Mouse (Mus musculus) MEL (cell line): ENCODE measurements around the gene Dpysl5. TPM values are rescaled to one million over a fixed set of nuclear protein-coding genes. Genes with fewer than 3 reads are reported as not detected.

Experiments
- DNase-seq: peaks from one replicate; pipeline ENCODE4 v3.0.0; 2011; ENCODE audit warnings: low read depth, low spot score
- H3K27ac ChIP-seq: 2 replicates; pipeline ENCODE4 v1.5.1; 2012; ENCODE audit warnings: low read depth, mild to moderate bottlenecking, control low read depth, low read length, moderate library complexity; ENCODE audit not compliant: control insufficient read depth
- H3K27me3 ChIP-seq, 2 experiments: fragments of 150-350 bp in 1 of 2; sonication (generic) in 1 of 2; 2 replicates each; pipeline ENCODE4 v1.6.1; 2012; ENCODE audit warnings: low read length in 2 of 2, mild to moderate bottlenecking in 2 of 2, improper control_type of control experiment in 1 of 2, moderate library complexity in 1 of 2; ENCODE audit not compliant: insufficient read depth in 2 of 2, control insufficient read depth in 1 of 2
- H3K36me3 ChIP-seq, 2 experiments: 2 replicates each; pipeline ENCODE4 v1.6.1; 2012 to 2014; ENCODE audit warnings: low read length in 2 of 2, improper control_type of control experiment in 1 of 2, inconsistent platforms in 1 of 2, mild to moderate bottlenecking in 1 of 2; ENCODE audit not compliant: insufficient read depth in 2 of 2, control insufficient read depth in 1 of 2
- H3K4me1 ChIP-seq, 2 experiments: fragments of 150-350 bp in 1 of 2; sonication (generic) in 1 of 2; 2 replicates each; pipeline ENCODE4 v1.6.1; 2012; ENCODE audit warnings: low read length in 2 of 2, improper control_type of control experiment in 1 of 2, mild to moderate bottlenecking in 1 of 2; ENCODE audit not compliant: insufficient read depth in 2 of 2, control insufficient read depth in 1 of 2
- H3K4me3 ChIP-seq, 2 experiments: fragments of 150-350 bp in 1 of 2; sonication (generic) in 1 of 2; 2 replicates each; pipeline ENCODE4 v1.5.1; 2012; ENCODE audit warnings: low read depth in 2 of 2, low read length in 2 of 2, mild to moderate bottlenecking in 2 of 2, moderate library complexity in 2 of 2, control low read depth in 1 of 2, improper control_type of control experiment in 1 of 2; ENCODE audit not compliant: control insufficient read depth in 1 of 2, insufficient read depth in 1 of 2
- H3K79me2 ChIP-seq: 2 replicates; pipeline ENCODE4 v1.6.1; 2012; ENCODE audit warnings: mild to moderate bottlenecking, low read length, moderate library complexity; ENCODE audit not compliant: control insufficient read depth, poor library complexity, insufficient read depth
- H3K9ac ChIP-seq: 2 replicates; pipeline ENCODE4 v1.6.1; 2012; ENCODE audit warnings: low read depth, mild to moderate bottlenecking, control low read depth, low read length, moderate library complexity; ENCODE audit not compliant: control insufficient read depth, poor library complexity, severe bottlenecking
- H3K9me3 ChIP-seq: fragments of 150-350 bp; sonication (generic); replicated peaks from 2 replicates; pipeline ENCODE4 v1.6.1; 2012; ENCODE audit warnings: mild to moderate bottlenecking, low read length, improper control_type of control experiment, moderate library complexity; ENCODE audit not compliant: insufficient read depth
- BHLHE40 ChIP-seq: IDR thresholded peaks from 2 replicates; pipeline ENCODE4 v1.6.1; 2012; ENCODE audit warnings: low read depth, mild to moderate bottlenecking, inconsistent platforms, low read length, improper control_type of control experiment, borderline replicate concordance
- CHD1 ChIP-seq: IDR thresholded peaks from 2 replicates; pipeline ENCODE4 v1.6.1; 2012; ENCODE audit warnings: low read depth, mild to moderate bottlenecking, inconsistent platforms, low read length, improper control_type of control experiment
- CTCF ChIP-seq, 3 experiments: IDR thresholded peaks in 2 of 3; conservative IDR thresholded peaks in 1 of 3; 2 replicates each; pipeline ENCODE4 v1.5.1; 2011 to 2012; ENCODE audit warnings: low read length in 3 of 3, low read depth in 2 of 3, mild to moderate bottlenecking in 2 of 3, improper control_type of control experiment in 1 of 3, inconsistent platforms in 1 of 3, mixed read lengths in 1 of 3, moderate library complexity in 1 of 3; ENCODE audit not compliant: control insufficient read depth in 1 of 3, insufficient read depth in 1 of 3, poor library complexity in 1 of 3, severe bottlenecking in 1 of 3
- EP300 ChIP-seq, 2 experiments: IDR thresholded peaks; 2 replicates each; pipeline ENCODE4 v1.6.1; 2011; ENCODE audit warnings: improper control_type of control experiment in 2 of 2, low read length in 2 of 2, low read depth in 1 of 2, mild to moderate bottlenecking in 1 of 2
- GABPA ChIP-seq: IDR thresholded peaks from 2 replicates; pipeline ENCODE4 v1.6.1; 2012; ENCODE audit warnings: low read depth, mild to moderate bottlenecking, inconsistent platforms, low read length, improper control_type of control experiment, moderate library complexity
- GATA1 ChIP-seq: IDR thresholded peaks from 2 replicates; pipeline ENCODE4 v1.6.1; 2011; ENCODE audit warnings: low read depth, low read length, improper control_type of control experiment
- KAT2A ChIP-seq: conservative IDR thresholded peaks from 2 replicates; pipeline ENCODE4 v1.6.1; 2012; ENCODE audit warnings: low read depth, low read length, improper control_type of control experiment, inconsistent platforms
- MAFK ChIP-seq: IDR thresholded peaks from 2 replicates; pipeline ENCODE4 v1.6.1; 2011; ENCODE audit warnings: low read depth, mild to moderate bottlenecking, low read length, improper control_type of control experiment, borderline replicate concordance
- MAX ChIP-seq: IDR thresholded peaks from 2 replicates; pipeline ENCODE4 v1.6.1; 2011; ENCODE audit warnings: low read length, improper control_type of control experiment
- MAZ ChIP-seq: IDR thresholded peaks from 2 replicates; pipeline ENCODE4 v1.6.1; 2012; ENCODE audit warnings: low read depth, mild to moderate bottlenecking, inconsistent platforms, low read length, improper control_type of control experiment
- MEF2A ChIP-seq: IDR thresholded peaks from 2 replicates; pipeline ENCODE4 v1.6.1; 2014; ENCODE audit warnings: low read depth, mild to moderate bottlenecking, inconsistent platforms, low read length, improper control_type of control experiment; ENCODE audit not compliant: poor library complexity, insufficient replicate concordance, severe bottlenecking; ENCODE audit errors: extremely low read depth
- MXI1 ChIP-seq: IDR thresholded peaks from 2 replicates; pipeline ENCODE4 v1.6.1; 2011; ENCODE audit warnings: mild to moderate bottlenecking, low read depth, low read length, improper control_type of control experiment
- NELFE ChIP-seq: IDR thresholded peaks from 2 replicates; pipeline ENCODE4 v1.6.1; 2011; ENCODE audit warnings: low read depth, low read length, improper control_type of control experiment
- NRF1 ChIP-seq: IDR thresholded peaks from 2 replicates; pipeline ENCODE4 v1.6.1; 2014; ENCODE audit warnings: low read depth, mild to moderate bottlenecking, inconsistent platforms, low read length, improper control_type of control experiment, moderate library complexity; ENCODE audit not compliant: poor library complexity, insufficient read depth, severe bottlenecking
- POLR2AphosphoS2 ChIP-seq: IDR thresholded peaks from 2 replicates; pipeline ENCODE4 v1.6.1; 2011; ENCODE audit warnings: low read length, improper control_type of control experiment
- RAD21 ChIP-seq: IDR thresholded peaks from 2 replicates; pipeline ENCODE4 v1.6.1; 2011; ENCODE audit warnings: mild to moderate bottlenecking, low read depth, low read length, improper control_type of control experiment
- RCOR1 ChIP-seq: IDR thresholded peaks from 2 replicates; pipeline ENCODE4 v1.6.1; 2012; ENCODE audit warnings: low read depth, mild to moderate bottlenecking, inconsistent platforms, low read length, improper control_type of control experiment
- TAL1 ChIP-seq: IDR thresholded peaks from 2 replicates; pipeline ENCODE4 v1.6.1; 2012; ENCODE audit warnings: mild to moderate bottlenecking, inconsistent platforms, low read length, moderate library complexity, mixed read lengths
- TCF12 ChIP-seq: IDR thresholded peaks from 2 replicates; pipeline ENCODE4 v1.6.1; 2014; ENCODE audit warnings: low read depth, mild to moderate bottlenecking, inconsistent platforms, low read length, improper control_type of control experiment, moderate library complexity
- UBTF ChIP-seq: IDR thresholded peaks from 2 replicates; pipeline ENCODE4 v1.6.1; 2012; ENCODE audit warnings: low read depth, mild to moderate bottlenecking, inconsistent platforms, low read length, improper control_type of control experiment, moderate library complexity, borderline replicate concordance; ENCODE audit not compliant: insufficient read depth
- USF1 ChIP-seq: IDR thresholded peaks from 2 replicates; pipeline ENCODE4 v1.6.1; 2014; ENCODE audit warnings: low read depth, mild to moderate bottlenecking, inconsistent platforms, low read length, improper control_type of control experiment, moderate library complexity
- USF2 ChIP-seq, 2 experiments: IDR thresholded peaks; 2 replicates each; pipeline ENCODE4 v1.6.1; 2011 to 2012; ENCODE audit warnings: improper control_type of control experiment in 2 of 2, low read length in 2 of 2, borderline replicate concordance in 1 of 2, inconsistent platforms in 1 of 2, low read depth in 1 of 2, mild to moderate bottlenecking in 1 of 2; ENCODE audit not compliant: insufficient read depth in 1 of 2
- ZC3H11A ChIP-seq: IDR thresholded peaks from 2 replicates; pipeline ENCODE4 v1.6.1; 2012; ENCODE audit warnings: low read depth, mild to moderate bottlenecking, inconsistent platforms, low read length, improper control_type of control experiment
- ZNF384 ChIP-seq: IDR thresholded peaks from 2 replicates; pipeline ENCODE4 v1.6.1; 2012; ENCODE audit warnings: low read depth, mild to moderate bottlenecking, inconsistent platforms, low read length, improper control_type of control experiment
- polyA plus RNA-seq, 2 experiments: library from polyadenylated mRNA; stranded (reverse) in 1 of 2; unstranded in 1 of 2; fragments of >175 nt in 1 of 2; fragments of >200 nt in 1 of 2; gene quantifications; 2 replicates each; pipeline versions ENCODE4 v1.2.1 to v1.2.4; 2012; ENCODE audit warnings: low replicate concordance in 2 of 2, low read depth in 1 of 2; ENCODE audit not compliant: insufficient read length in 2 of 2, insufficient read depth in 1 of 2, missing spikeins in 1 of 2
- total RNA-seq: library from RNA; depleted of rRNA; stranded (reverse); fragments of 300-350 nt; gene quantifications from 2 replicates; pipeline ENCODE4 v1.2.3, GENCODE M21; 2012

Dpysl5 gene
- total and polyA plus RNA-seq, 3 experiments, result not detected

DNA sequence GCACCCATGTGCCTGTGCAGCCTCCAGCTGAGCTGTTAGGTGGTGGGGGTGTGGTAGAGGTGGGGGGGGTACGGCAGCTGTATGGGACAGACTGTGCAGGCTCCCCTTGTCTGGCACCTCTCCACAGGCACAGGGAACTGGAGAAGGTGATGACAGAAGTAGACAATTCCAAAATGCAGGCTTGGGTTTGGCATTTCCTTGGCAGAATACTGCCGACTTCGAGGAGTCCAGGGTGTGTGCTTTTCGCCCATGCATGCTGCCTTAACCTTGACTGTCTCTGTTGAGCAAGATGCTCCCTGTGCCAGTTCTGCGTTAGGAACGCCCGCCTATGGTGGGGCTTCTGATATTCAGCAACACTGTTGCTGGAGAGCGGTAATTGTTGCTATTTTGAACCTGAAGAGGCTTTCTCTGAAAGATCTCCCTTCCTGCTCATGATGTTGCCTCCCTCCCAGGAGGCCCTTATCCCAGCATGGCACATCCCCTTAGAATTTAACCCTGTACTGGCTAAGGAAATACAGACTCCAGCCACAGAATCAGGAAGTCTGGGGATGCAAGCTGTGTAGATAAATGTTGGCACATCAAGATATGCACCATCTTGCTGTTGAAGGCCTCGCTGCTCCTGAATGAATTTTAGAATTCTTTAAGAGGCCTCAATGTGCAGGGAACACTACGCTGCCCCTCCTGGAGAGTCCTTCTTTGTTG lies 26.9 kb downstream of the Dpysl5 start:
- TF ChIP-seq MEF2A (no peak), GATA1 (no peak), CHD1 (no peak), CTCF (IDR thresholded peaks at IDR 0.05 in 2 of 3, conservative IDR thresholded peaks at IDR 0.05 in 1 of 3; ENCODE audit: control insufficient read depth in 1 of 3, insufficient read depth in 1 of 3, low read depth in 2 of 3, low read length in 3 of 3, poor library complexity in 1 of 3, severe bottlenecking in 1 of 3) (no peak), MXI1 (no peak), EP300 (IDR thresholded peaks at IDR 0.05; ENCODE audit: low read depth in 1 of 2, low read length in 2 of 2) (no peak), POLR2AphosphoS2 (no peak), ZC3H11A (no peak), KAT2A (no peak), USF1 (no peak), MAZ (no peak), TCF12 (no peak), RCOR1 (no peak), USF2 (IDR thresholded peaks at IDR 0.05; ENCODE audit: borderline replicate concordance in 1 of 2, insufficient read depth in 1 of 2, low read depth in 1 of 2, low read length in 2 of 2) (no peak), MAFK (no peak), RAD21 (no peak), GABPA (no peak)
- H3K9me3 ChIP-seq, result no peaks in the 10 kb centered on the region
- no peak overlapping the region for H3K9ac ChIP-seq
- no peak overlapping the region for H3K27ac ChIP-seq
- DNase-seq, result no peak
- no peaks in the 10 kb centered on the region for H3K79me2 ChIP-seq
- H3K27me3 ChIP-seq, result peaks cover 31 to 37% of the 10 kb centered on the region in 2 experiments
- no peaks in the 10 kb centered on the region for H3K36me3 ChIP-seq
- H3K4me1 ChIP-seq, result no peaks in the 10 kb centered on the region
- no peak overlapping the region for H3K4me3 ChIP-seq

DNA sequence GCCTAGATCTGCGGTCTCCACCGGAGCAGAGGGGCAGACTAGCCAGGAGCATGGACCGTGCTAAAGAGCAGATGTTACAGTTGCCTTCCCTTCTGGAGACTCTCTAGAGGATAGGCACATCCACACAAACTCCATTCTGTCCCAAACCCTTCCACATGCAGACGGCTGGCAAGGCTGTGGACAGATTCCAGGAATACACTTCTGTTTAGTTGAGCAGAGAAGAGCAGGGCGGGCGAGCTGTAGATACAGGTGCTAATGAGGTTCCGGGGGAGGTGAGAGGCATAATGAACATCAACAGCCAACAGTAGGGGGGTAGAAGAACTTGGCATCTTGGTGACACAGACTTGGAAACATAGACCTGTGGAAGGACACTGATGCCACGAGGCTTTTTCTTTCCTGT lies 28.2 kb downstream of the Dpysl5 start:
- peaks cover 31 to 39% of the 10 kb centered on the region in 2 experiments for H3K27me3 ChIP-seq
- no peak for DNase-seq
- H3K9me3 ChIP-seq, result no peaks in the 10 kb centered on the region
- TF ChIP-seq TCF12 (no peak), RCOR1 (no peak), NRF1 (no peak), TAL1 (no peak), EP300 (IDR thresholded peaks at IDR 0.05; ENCODE audit: low read depth in 1 of 2, low read length in 2 of 2) (no peak), UBTF (no peak), MAZ (no peak), NELFE (no peak), ZNF384 (no peak), MAX (no peak), BHLHE40 (no peak)
- H3K9ac ChIP-seq, result no peak overlapping the region
- no peaks in the 10 kb centered on the region for H3K36me3 ChIP-seq
- no peaks in the 10 kb centered on the region for H3K79me2 ChIP-seq
- no peaks in the 10 kb centered on the region for H3K4me1 ChIP-seq
- H3K27ac ChIP-seq, result no peak overlapping the region
- no peak overlapping the region for H3K4me3 ChIP-seq
